Mouse (Mus musculus) mouse trophoblast stem cell (cell line): Measurements from ENCODE around the gene Zfp366.
"Not testable (repeated sequence)": the region's sequence is repeated elsewhere in the genome, so short reads cannot be mapped to it uniquely, and the experiment has no call there.

Experiments
- in situ Hi-C, 2 experiments: fragments of 300-500 bp; cut with MseI, MboI; formaldehyde crosslinking; loops; 2 replicates in 1 of 2; 3 replicates in 1 of 2; pipeline ENCODE4 v1.15.1; 2025

Gene Zfp366

DNA sequence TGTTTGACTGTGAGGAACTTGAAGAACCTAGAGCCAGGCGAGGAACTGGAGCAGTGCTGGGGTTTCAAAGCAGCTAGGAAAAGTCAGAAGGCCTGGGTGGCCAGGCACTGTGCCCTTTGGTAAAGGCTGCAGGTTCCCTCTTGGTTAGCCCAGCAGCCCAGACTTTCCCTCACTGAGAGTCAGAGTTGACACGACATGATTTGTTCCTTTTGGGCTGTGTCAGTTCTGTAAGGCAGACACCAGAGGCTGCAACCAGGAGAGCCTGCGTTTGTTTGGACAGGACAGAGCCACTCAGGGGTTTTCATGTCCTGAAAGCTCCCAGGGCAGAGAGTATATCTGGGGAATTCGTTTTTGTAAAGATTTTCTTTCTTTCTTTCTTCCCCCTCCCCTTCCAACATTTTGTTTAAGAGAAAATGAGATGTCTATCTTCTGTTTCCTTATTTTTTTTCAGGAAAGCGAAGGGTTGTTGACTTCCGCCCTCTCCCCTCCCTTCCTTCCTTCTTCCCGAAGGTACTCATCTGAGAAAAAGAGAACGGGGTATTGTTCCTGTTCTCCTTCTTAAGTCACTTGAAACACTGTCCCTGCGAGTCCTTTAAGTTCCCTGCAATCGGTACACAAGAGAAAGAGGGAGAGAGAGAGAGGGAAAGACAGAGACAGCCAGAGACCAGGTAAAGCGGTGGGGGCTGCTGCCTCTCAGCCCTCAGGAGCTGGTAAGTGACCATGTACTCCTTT, at the start of gene Zfp366:
Zfp366 (plus strand) TSS at position 669 of the 732 bp plus-strand sequence.
- in situ Hi-C loops = no loop called here

DNA sequence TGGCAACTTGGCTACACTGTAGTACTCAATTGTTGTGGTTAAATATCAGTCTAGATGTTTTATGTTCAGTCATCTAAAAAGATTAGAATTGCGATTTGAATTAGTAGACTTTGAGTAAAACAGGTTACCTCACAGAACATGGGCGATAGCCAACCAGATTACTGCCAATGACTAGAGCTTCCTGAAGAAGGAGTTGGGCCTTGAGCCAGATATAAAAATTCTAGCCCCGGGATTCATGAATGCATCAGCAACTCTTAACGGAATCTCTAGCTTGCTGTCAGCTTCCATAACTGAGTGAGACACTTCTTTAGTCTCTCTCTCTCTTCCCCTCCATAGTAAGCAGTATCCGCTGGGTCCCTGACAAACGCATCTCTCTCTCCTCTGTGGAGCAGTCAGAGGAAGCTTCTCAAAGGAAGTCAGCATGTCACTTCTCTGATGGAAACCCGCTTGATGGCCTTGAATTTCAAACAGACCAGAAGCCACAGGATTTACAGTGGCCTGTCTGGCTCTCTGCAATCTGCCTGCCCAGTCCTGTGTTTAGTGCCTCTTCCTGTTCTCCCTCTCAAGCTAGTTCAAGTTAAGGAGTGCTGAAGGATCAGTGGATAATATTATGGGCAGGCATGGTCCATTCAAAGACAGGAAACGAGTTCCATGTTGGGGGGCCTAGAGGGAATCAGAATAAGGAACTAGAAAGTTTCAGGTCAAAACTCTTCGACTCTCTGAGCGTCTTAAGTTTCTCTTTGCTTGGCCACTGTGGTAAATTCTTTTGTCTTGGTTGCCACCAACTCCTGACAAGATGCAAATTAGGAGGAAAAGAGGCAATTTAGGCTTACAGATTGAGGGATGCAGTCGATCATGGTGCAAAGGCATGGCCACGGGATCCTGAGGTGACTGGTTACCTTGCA, 46.0 kb upstream of the Zfp366 start:
- in situ Hi-C loops = no loop called here

DNA sequence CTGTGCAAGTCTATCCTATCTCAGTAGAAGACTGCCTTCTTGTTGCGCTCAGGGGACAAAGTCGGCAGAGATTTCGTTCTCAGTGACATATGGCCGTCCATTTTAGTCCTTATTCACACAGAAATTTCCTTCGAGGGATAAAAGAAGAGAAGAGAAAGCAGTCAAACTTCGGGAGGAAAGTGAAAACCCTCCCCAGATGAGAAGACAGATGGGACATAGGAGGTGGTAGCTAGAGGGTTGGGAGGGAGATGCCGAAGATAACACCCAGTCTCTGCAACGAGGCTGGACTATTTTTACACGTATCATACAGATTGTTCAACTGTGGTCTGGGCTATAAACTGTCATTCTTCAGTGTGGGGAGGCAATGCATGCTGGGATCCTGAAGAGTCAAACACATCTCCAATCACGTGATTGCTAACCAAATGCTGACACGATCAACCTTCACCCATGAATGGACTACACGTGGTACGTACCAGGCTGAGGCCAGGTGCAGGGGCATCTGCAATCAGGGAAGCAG, 38.2 kb upstream of the Zfp366 start:
- in situ Hi-C loops = no loop called here

DNA sequence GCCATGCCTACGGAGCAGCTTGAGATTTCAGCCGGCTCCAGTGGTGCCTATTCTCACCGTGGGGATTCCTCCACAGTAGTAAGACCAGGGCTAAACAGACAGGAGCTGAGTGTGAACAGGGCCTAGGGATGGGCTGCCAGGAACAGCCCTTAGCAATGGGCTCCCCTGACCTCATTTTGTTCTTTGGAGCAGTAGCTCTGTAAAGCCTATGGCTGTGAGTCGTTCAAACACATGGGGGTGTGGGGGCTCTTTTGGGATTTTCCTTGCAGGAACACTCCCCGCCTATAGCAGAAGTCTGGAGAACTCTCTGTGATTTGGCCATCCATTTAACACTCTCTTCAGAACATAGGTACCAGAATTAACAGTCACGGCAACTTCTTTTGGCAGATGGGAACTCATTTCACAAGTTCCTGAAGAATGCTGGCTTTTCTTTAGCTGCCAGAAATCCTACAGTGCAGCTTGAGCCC, 36.9 kb upstream of the Zfp366 start:
- in situ Hi-C loops = no loop called here

DNA sequence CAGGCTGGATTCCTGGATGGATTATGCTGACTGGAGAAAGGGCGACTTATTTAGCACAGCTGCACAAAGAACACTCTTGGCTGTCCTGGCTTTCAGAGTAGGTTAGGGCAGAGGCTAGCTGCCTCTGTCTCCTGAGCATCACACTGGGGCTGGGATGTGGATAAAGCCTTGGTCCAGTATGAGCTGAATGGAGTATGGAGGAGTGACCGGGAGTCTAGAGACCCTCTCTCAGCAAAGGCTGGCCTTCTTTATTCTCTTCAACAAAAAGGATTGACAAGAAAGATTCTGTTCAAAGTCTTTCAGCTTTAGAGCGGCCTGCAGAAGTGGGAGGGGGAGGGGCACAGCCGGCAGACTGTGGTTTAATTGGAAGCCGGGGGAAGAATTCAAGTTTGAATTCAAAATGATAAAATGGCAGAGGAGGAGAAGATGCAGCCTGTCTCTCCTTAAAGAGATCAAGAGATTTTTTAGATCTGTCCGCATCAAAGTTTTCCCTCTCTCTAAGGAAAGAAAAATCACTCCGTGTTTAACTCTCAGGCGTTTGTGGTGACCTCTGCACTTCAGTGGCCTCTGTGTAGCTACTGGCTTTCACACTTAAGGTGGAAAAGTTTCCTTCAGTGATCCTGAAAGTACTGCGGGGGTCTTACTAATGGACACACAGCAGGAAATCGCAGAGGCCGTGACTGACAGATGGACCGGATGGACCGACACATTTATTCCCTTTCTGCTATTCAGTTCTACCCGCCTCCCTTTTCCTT, 34.9 kb upstream of the Zfp366 start:
- in situ Hi-C loops = no loop called here

DNA sequence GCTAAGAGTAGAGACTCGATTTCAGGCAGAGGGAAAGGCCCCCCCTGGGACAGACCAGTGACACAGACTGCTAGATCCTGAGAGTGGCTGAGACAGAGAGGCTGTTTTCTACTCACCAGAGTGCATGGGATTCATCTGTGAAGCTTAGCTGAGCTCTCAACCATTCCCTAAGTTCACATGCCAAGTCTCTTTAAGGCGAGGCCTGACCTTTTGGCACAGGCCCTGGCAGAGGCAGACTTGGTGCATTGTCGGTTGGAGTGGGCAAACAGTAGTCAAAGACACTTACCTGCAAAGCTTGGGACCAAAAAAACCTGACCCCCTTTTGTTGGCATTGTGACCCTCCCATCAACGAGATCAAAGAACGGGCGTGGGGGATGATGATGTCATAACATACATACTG, 34.0 kb upstream of the Zfp366 start:
- in situ Hi-C loops = no loop called here

DNA sequence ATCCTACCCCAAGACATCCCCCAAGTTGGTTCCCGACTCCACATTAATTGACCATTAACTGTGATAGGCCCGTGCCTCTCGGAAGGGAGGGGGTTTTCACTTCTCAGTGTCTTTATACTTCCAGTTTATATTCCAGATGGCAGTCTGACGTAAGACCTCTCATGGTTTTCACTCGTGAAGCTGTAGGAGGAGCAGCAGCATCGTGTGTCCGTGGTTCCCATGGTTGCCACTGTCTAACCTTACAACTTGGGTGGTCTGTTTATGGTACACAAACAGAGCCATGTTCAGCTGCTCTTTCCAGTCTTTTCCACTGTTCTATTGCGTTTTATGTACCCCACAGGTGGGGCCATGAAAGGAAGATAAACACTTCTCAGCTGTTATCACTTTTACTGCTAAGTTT, 33.5 kb upstream of the Zfp366 start:
- in situ Hi-C loops = no loop called here

DNA sequence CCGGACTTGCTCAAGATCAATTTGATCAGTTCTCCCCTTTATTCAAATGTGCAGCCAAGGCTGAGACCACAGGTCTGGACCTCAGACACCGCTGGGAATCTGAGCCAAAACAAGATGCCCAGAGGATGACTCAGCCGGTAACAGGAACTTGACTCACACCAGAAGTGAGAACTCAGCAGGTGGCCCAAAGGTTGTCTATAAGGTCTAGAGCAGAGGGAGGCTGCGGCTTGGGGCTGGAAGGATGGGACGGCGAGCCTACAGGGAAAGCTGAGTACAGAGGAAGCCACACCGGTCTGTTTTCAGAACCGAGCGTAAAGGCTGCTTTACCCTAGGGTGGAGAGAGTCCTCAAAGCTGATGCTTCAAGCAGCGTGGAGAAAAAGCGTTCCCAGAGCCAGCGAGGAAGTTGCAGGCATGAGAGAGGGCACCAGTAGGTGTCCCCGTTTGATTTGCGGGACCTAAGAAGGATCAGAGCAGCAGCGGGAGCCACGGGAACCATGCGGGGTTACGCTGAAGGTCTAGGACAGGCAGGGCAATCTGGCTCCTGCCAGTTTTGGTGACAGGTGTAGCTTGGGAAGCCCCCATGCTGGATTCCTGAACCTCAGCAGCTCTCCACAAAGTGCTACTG, 32.2 kb upstream of the Zfp366 start:
- in situ Hi-C loops = no loop called here

DNA sequence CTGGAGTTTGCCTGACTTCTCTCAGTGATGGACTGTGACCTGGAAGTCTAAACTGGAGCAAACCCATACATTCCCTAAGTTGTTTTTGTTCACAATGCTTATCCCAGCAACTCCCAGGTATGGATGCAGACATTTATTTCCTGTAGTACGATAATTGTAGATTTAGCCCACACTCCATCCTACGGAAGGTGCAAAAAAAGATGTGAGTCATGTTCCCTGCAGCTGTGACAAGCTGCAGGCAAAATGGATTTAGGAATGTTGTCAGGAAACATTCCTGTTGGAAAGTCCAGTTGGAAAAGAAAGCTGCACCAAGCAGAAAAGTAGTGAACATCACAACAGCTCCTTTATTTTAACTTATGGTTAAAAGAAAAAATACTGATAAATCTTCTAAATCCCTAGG, 26.9 kb upstream of the Zfp366 start:
- in situ Hi-C loops = no loop called here

DNA sequence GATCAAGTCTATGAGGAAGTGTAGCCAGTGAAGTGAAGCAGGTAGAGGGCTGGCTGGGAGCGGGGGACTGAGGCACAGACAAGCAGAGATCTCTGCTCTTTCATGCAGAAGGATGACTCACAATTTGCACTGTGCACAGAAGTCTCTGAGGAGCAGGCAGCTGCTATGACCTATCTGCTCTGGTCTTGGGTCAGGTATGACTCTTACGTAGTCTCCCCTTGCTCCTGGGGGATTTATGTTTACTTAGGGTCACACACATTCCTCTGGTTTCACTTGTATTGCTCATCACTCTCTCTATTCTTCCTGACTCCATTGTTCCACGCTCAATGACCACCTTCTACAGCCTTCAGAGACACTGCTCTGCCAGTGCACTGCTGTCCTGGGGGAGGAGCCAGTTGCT, 25.9 kb upstream of the Zfp366 start:
- in situ Hi-C loops = no loop called here

DNA sequence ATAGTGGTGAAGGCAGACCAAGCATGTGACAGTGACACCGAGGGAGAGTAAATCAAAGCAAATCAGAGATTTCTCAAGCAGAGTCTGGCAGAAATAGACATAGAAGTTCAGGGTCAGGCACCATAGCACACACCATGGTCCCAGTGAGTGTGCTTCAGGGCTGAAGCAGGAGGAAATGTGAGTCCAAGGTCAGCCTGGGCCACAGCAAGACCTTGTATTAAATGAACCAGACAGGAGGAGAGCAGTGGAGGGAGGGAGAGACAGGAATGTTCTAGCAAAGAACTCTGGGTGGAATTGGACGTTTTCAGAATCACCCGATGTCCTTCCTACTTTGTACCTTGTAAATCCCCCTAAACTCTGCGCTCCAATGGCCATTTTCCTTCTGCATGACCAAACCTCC, 21.6 kb upstream of the Zfp366 start:
- in situ Hi-C loops = no loop called here

DNA sequence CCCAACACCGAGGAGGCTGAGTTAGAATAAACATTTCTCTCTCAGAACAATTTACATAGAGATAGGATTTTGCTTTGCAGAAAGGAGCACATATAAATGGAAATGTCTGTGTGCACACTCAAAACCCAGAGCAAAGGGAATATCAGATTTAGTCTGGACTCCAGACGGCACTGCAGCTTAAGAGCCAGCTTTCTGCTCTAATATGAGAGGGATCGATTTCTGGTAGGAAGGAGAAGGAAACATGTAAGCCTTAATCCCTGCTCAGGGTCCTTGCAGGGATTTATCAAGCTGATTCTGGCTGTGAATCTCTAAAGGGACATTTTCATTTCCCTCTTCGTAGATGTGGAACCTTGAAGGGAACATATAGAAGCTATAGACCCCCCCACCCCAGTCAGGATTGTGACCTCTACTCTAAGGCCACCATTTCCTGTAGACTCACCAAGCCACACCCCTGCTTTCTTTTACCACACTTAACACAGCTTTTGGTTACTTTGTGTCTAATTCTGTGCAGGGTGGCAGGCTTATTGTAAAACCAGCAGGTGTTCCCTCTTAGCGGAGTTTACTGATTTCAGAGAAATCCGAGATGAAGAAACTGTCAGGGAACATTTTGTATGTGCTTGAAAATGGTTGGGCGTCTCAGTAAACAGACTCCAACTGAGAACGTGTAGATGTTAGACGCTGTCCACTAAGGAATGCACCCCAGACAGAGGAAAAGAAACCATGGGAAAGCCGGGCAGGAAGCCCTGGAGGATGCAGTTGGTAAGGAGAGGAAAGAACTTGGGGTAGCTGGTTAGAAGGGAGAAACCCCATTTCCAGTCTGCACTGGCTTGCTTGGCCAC, 20.9 kb upstream of the Zfp366 start:
- in situ Hi-C loops = no loop called here

DNA sequence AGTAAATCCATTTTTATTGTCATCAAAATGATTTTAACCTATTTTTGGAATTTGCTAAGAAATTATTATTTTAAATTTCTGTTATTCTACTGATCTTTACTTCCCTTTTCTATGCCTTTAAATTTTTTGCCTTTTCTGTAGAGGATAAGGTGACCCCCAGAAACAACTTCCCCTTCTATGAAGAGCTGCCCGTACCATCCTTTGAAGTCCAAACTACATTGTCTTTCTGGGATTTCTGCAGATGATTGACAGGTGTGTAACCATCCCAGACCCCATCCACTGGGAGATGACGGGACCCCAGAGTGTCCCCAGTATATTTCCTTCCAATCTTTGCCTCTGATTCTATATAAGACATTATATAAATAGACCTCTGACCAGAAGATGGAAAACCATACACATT, 20.3 kb upstream of the Zfp366 start:
- in situ Hi-C loops = no loop called here

DNA sequence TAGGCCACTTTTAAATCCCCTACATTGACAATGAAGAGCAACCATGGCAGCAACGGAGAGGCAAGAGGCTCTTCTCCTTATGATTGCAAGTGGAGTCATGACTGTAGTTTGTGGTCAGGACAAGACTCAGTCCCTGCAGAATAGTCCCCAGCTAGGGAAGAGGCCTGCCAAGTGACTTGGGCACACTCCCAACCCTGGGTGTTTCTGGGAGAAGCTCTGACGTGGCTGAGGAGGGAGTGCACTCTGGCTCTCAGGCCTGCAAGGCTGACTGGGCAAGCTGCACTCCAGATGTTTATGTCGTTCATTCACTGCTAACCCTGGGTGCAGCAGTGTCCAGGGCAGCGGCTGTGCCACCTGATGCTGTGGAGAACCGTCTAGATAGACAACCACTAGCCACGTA, 15.2 kb upstream of the Zfp366 start:
- in situ Hi-C loops = loop anchor here (5.0 kb wide), 1 partner anchor 148 kb away; no protein-coding TSS in a partner anchor

DNA sequence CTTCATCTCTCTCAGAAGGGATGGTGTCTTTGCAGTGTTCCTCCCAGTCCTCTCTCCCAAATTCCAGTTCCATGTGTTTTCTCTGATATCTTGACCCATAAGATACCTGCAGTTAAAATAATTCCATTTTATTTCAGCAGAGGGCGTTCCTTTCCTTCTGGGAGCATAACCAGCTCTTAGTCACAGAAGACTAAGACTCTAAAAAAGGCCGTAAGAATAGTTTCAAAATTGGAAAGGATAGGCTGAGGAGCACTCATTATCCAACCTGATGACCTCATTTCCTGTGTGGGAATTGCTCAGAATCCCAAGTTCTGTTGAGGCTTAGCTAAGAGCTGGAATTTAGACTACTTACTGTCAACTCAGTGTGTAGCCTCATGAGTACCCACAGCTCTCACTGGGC, 14.3 kb upstream of the Zfp366 start:
- in situ Hi-C loops = no loop called here

DNA sequence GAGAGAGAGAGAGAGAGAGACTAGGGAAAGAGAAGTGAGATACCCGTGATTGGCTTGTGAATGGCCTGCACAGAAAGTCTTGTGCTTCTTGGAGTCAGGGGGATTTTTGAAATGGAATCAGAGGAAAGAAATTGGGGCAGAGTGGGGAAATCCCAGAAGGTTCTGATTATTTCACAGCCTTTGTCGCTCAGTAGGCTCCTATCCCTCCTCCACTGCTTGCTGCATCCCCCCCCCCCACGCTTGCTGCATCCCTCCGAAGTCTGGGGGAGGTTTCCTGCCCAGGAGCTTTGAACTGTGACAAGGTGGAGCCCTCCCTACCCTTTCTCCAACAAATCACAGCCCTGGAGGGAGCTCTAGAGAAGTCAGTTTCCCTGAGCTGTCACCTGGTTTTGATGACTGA, 10.8 kb upstream of the Zfp366 start:
- in situ Hi-C loops = no loop called here

DNA sequence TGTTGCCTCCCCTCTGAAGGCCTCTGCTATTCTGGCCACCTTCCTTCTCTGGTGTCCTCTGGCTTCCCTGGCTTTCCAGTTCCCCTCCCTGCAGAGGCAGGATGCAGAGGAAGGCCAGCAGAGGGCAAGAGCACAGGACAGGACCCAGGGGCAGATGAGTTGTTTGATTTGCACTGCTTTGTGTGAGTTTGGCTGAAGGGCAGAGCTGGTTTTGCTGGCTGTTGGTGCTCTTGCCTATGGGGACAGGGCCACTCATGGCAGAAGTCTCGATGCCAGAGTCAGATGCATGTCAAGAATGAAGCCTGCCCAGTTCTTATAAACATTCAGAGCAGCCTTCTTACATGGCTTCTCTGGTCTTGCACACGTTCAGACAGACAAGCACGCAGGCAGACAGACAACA, 1.8 kb upstream of the Zfp366 start:
- in situ Hi-C loops = not testable (repeated sequence)

DNA sequence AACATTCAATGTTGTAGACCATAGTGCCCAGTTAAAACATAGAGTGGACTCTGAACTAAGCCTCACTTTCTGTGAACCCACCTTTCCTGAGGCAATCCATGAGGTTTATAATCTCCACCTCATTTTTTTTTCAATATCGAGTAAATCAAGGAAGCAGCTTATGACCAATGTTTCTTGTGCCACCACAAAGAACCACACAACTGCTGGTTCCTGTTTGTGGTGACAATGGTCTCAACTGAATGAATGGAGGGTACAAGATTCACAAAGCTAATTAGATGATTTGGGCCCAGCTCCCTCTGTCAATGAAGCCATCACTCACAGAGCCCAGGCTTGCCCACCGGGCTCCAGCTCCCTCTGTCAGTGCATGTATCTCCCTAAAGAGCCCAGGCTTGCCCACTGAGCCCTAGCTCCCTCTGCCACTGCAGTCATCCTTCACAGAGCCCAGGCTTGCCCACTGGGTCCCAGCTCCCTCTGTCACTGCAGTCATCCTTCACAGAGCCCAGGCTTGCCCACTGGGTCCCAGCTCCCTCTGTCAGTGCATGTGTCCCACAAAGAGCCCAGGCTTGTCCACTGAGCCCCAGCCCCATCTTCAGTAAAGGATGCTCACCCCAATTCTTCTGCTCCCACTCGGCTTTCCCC, 1.2 kb upstream of the Zfp366 start:
- in situ Hi-C loops = no loop called here

DNA sequence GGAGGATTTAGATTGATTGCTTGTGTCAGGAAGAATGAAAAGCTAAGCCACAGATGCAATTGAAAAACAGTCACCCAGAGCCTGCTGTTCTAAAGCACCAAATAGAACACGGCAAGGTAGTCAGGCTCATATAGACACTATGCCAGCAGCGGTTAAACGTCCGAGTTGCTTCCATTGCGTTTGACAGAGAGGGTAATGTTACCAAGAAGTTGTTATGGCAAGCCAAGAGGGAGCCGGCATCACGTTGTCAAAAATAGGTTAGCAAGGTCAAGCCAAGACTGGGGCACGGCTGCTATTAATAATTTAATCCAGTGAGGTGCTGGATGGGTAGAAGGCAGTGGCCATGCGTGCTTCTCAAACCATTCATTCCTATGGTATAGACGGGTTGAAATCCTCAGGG, 950 bp downstream of the Zfp366 start:
- in situ Hi-C loops = no loop called here
